Mouse (Mus musculus) lung, postnatal 0 days (tissue): Measurements from ENCODE around the gene Cplane1.

Experiments
- CTCF ChIP-seq: IDR thresholded peaks from 2 replicates; pipeline ENCODE4 v1.5.1; 2016; ENCODE audit warnings: antibody characterized with exemption, mild to moderate bottlenecking
- EP300 ChIP-seq: IDR thresholded peaks from 2 replicates; pipeline ENCODE4 v1.6.1; 2016; ENCODE audit warnings: antibody characterized with exemption, mild to moderate bottlenecking, control low read depth

- TF ChIP-seq CTCF, result no peak
- no peak for TF ChIP-seq EP300
These were observed 122.3 kb downstream of the Cplane1 start for GRCm38 (mm10) chr15:8291251-8291650.
